In genomic region chr4:104331896-104332295, GRCm38 (mm10) we compare ENCODE assay signal across 22 mouse cellular contexts.
A peak's percentile ranks its signal among the peaks of the same experiment; 100 is the strongest.
DNase-seq lines count a peak whose midpoint lies in the region; ATAC-seq and TF ChIP-seq lines count a peak whose summit lies in the region.
"Had no signal": no experiment of that assay in that cellular context is flagged by ENCODE, and none has a peak within 500 bp of the region (broad histone marks: within the 10 kb centered on the region; RNA-seq: fewer than 3 reads in every experiment).

No protein-coding gene starts in this region.

- H3K9me3 ChIP-seq in forebrain, embryonic 14.5 days (replicated peaks; ENCODE audit: control insufficient read depth, low read length) = no peaks in the 10 kb centered on the region
- no peaks in the 10 kb centered on the region for H3K9me3 ChIP-seq in forebrain, embryonic 16.5 days (ENCODE audit: control insufficient read depth, low read length)
- no peaks in the 10 kb centered on the region for H3K9me3 ChIP-seq in forebrain, postnatal 0 days (ENCODE audit: low read length)
- H3K9me3 ChIP-seq in forebrain, embryonic 12.5 days = no peaks in the 10 kb centered on the region
- H3K9me3 ChIP-seq: embryonic facial prominence, embryonic 13.5 days; embryonic facial prominence, embryonic 15.5 days had no signal

- ATAC-seq in forebrain, embryonic 14.5 days = no peak
- no peak for ATAC-seq in forebrain, embryonic 16.5 days
- no peak for ATAC-seq in forebrain, postnatal 0 days
- ATAC-seq in forebrain, embryonic 12.5 days (ENCODE audit: low FRiP score) = no peak
- ATAC-seq: activated CD4-positive, CD25-positive, alpha-beta regulatory T cell, adult 4 months; Patski had no signal

- no peaks in the 10 kb centered on the region for H3K36me3 ChIP-seq in forebrain, embryonic 14.5 days (ENCODE audit: control insufficient read depth, insufficient read depth, low read length)
- H3K36me3 ChIP-seq in forebrain, embryonic 16.5 days (ENCODE audit: control insufficient read depth, insufficient read depth) = no peaks in the 10 kb centered on the region
- no peaks in the 10 kb centered on the region for H3K36me3 ChIP-seq in forebrain, postnatal 0 days (ENCODE audit: insufficient read depth)
- H3K36me3 ChIP-seq in forebrain, embryonic 12.5 days (replicated peaks) = no peaks in the 10 kb centered on the region
- H3K36me3 ChIP-seq: embryonic facial prominence, embryonic 13.5 days; embryonic facial prominence, embryonic 15.5 days had no signal

- DNase-seq in forebrain, embryonic 14.5 days (ENCODE audit: low spot score) = peak; percentile 64
- DNase-seq in forebrain, postnatal 0 days = peak; percentile 19
- DNase-seq in Muller cell, postnatal 12 days (ENCODE audit: inconsistent ontology term) = peak; percentile 13
- DNase-seq in brain, embryonic 14.5 days (ENCODE audit: low read depth) = peak; percentile 67
- no peak for DNase-seq in lung, adult 18-20 months
- DNase-seq: adrenal gland, adult 8-10 months; adrenal gland, postnatal 14 days; adrenal gland, postnatal 36 days; cerebellum, adult 11 months; cerebellum, adult 18-20 months; cerebellum, adult 8-10 months; cerebellum, adult 9-11 months; cerebellum, postnatal 14 days; cerebellum, postnatal 36 days; embryo, embryonic 11 days had no signal

- H3K4me1 ChIP-seq in forebrain, embryonic 14.5 days (ENCODE audit: control insufficient read depth, insufficient read depth, low read length) = peaks cover 19% of the 10 kb centered on the region
- peaks cover 13% of the 10 kb centered on the region for H3K4me1 ChIP-seq in forebrain, embryonic 16.5 days (replicated peaks; ENCODE audit: control insufficient read depth, insufficient read depth, low read length)
- H3K4me1 ChIP-seq in forebrain, postnatal 0 days (ENCODE audit: insufficient read depth) = no peaks in the 10 kb centered on the region
- H3K4me1 ChIP-seq in forebrain, embryonic 12.5 days = peaks cover 13% of the 10 kb centered on the region
- H3K4me1 ChIP-seq: embryonic facial prominence, embryonic 13.5 days; embryonic facial prominence, embryonic 15.5 days had no signal

- no peak for TF ChIP-seq CTCF in forebrain, postnatal 0 days (IDR thresholded peaks at IDR 0.05; ENCODE audit: low read depth)
- no peak for TF ChIP-seq CTCF in brain, embryonic 14.5 days (IDR thresholded peaks at IDR 0.05; ENCODE audit: borderline replicate concordance, extremely low read depth, insufficient read depth, insufficient read length)

- no peak overlapping the region for H3K4me3 ChIP-seq in forebrain, embryonic 14.5 days (ENCODE audit: low read depth, low read length)
- H3K4me3 ChIP-seq in forebrain, embryonic 16.5 days (replicated peaks; ENCODE audit: low read length) = no peak overlapping the region
- no peak overlapping the region for H3K4me3 ChIP-seq in forebrain, postnatal 0 days (ENCODE audit: low read depth, low read length)
- no peak overlapping the region for H3K4me3 ChIP-seq in forebrain, embryonic 12.5 days (replicated peaks)
- H3K4me3 ChIP-seq: embryonic facial prominence, embryonic 13.5 days; embryonic facial prominence, embryonic 15.5 days; erythroblast, embryonic 14.5 days had no signal

- no peak for TF ChIP-seq POLR2A in brain, embryonic 14.5 days (IDR thresholded peaks at IDR 0.05; ENCODE audit: borderline replicate concordance, extremely low read depth, insufficient read depth, insufficient read length, poor library complexity, severe bottlenecking)

- no peak overlapping the region for H3K27ac ChIP-seq in forebrain, embryonic 14.5 days (ENCODE audit: low read depth, low read length)
- no peak overlapping the region for H3K27ac ChIP-seq in forebrain, embryonic 16.5 days (ENCODE audit: low read length)
- no peak overlapping the region for H3K27ac ChIP-seq in forebrain, postnatal 0 days (ENCODE audit: low read depth, low read length)
- H3K27ac ChIP-seq in forebrain, embryonic 12.5 days = no peak overlapping the region
- H3K27ac ChIP-seq: embryonic facial prominence, embryonic 13.5 days; embryonic facial prominence, embryonic 15.5 days had no signal

- no peak overlapping the region for H3K9ac ChIP-seq in forebrain, embryonic 14.5 days (ENCODE audit: low read length)
- no peak overlapping the region for H3K9ac ChIP-seq in forebrain, embryonic 16.5 days (replicated peaks; ENCODE audit: low read depth, low read length)
- no peak overlapping the region for H3K9ac ChIP-seq in forebrain, postnatal 0 days
- H3K9ac ChIP-seq in forebrain, embryonic 12.5 days = no peak overlapping the region
- H3K9ac ChIP-seq: embryonic facial prominence, embryonic 13.5 days; embryonic facial prominence, embryonic 15.5 days had no signal

- H3K4me2 ChIP-seq in forebrain, embryonic 14.5 days (ENCODE audit: low read length) = no peak overlapping the region
- no peak overlapping the region for H3K4me2 ChIP-seq in forebrain, embryonic 16.5 days (ENCODE audit: low read length)
- no peak overlapping the region for H3K4me2 ChIP-seq in forebrain, postnatal 0 days (ENCODE audit: low read depth)
- H3K4me2 ChIP-seq in forebrain, embryonic 12.5 days = no peak overlapping the region
- H3K4me2 ChIP-seq: embryonic facial prominence, embryonic 13.5 days; embryonic facial prominence, embryonic 15.5 days had no signal

- 38% methylated on average over 6 of the region's 6 CpGs for WGBS in forebrain, embryonic 14.5 days
- 22% methylated on average over 6 of the region's 6 CpGs for WGBS in forebrain, embryonic 16.5 days
- WGBS in forebrain, postnatal 0 days = 24% methylated on average over 6 of the region's 6 CpGs
- 53% methylated on average over 6 of the region's 6 CpGs for WGBS in forebrain, embryonic 12.5 days

- no peaks in the 10 kb centered on the region for H3K27me3 ChIP-seq in forebrain, embryonic 14.5 days (replicated peaks; ENCODE audit: control insufficient read depth, insufficient read depth, low read length)
- no peaks in the 10 kb centered on the region for H3K27me3 ChIP-seq in forebrain, embryonic 16.5 days (replicated peaks; ENCODE audit: control insufficient read depth, insufficient read depth, low read length)
- H3K27me3 ChIP-seq in forebrain, postnatal 0 days (ENCODE audit: insufficient read depth, low read length) = no peaks in the 10 kb centered on the region
- 0 out of 2 replicates have a peak, but pooled peaks cover 3% of the 10 kb centered on the region for H3K27me3 ChIP-seq in forebrain, embryonic 12.5 days
- H3K27me3 ChIP-seq: embryonic facial prominence, embryonic 15.5 days; Patski had no signal

Comparison
In these comparisons a context has a peak if more than half of its experiments do, and no peak if none do; other contexts are left out.
1. DNase-seq: peak in forebrain, embryonic 14.5 days (single experiment), forebrain, postnatal 0 days (single experiment), Muller cell, postnatal 12 days (single experiment) and brain, embryonic 14.5 days (single experiment); none in lung, adult 18-20 months (0 of 2).